Comparison of ENCODE assay signal across 8 mouse cellular contexts in genomic region chr12:111677882-111678669, GRCm38 (mm10). TPM values are rescaled to one million over a fixed set of nuclear protein-coding genes. Genes with fewer than 3 reads are reported as not detected.
DNase-seq lines count a peak whose midpoint lies in the region; ATAC-seq and TF ChIP-seq lines count a peak whose summit lies in the region.

TSS of gene Trmt61a (plus strand) at chr12:111678105.

- DNase-seq in ZHBTc4 (ENCODE audit: low read depth, low spot score): peak; percentile 94
- peak; percentile 89 to 90 for DNase-seq in cerebellum, postnatal 36 days
- peak; percentile 84 to 91 for DNase-seq in frontal cortex, postnatal 36 days (ENCODE audit: low spot score in 2 of 2)
- DNase-seq in hindbrain, embryonic 14.5 days (ENCODE audit: low spot score): peak; percentile 97
- DNase-seq in left cerebral cortex, adult 2 months (ENCODE audit: extremely low spot score in 1 of 2, low spot score in 2 of 2): peak; percentile 88
- peak; percentile 91 for DNase-seq in right cerebral cortex, adult 18-20 months
- DNase-seq in urinary bladder, adult 2 months (ENCODE audit: low spot score): peak; percentile 73

- H3K4me2 ChIP-seq in hindbrain, embryonic 14.5 days (replicated peaks): peak within 1 kb of the TSS; percentile 79

- no peaks in the 10 kb centered on the region for H3K27me3 ChIP-seq in hindbrain, embryonic 14.5 days (ENCODE audit: control insufficient read depth, insufficient read depth, low read length)

- H3K9ac ChIP-seq in hindbrain, embryonic 14.5 days: peak within 1 kb of the TSS; percentile 70

- H3K4me3 ChIP-seq in hindbrain, embryonic 14.5 days (replicated peaks; ENCODE audit: low read length): peak within 1 kb of the TSS; percentile 87
- H3K4me3 ChIP-seq in left cerebral cortex, adult 2 months: peak within 1 kb of the TSS; percentile 82

- no peak for TF ChIP-seq CTCF in left cerebral cortex, adult 2 months (IDR thresholded peaks at IDR 0.05)

- no peaks in the 10 kb centered on the region for H3K9me3 ChIP-seq in hindbrain, embryonic 14.5 days (ENCODE audit: control insufficient read depth, low read length)

- intact Hi-C loops in left cerebral cortex, adult 2 months (cut with DNase I): no loop called here

- H3K27ac ChIP-seq in hindbrain, embryonic 14.5 days: peak within 1 kb of the TSS; percentile 96
- peak within 1 kb of the TSS; percentile 93 for H3K27ac ChIP-seq in left cerebral cortex, adult 2 months

- ATAC-seq in hindbrain, embryonic 14.5 days (ENCODE audit: low FRiP score): peak; percentile 91
- ATAC-seq in megakaryocyte, adult 5-6 weeks (ENCODE audit: poor library complexity, severe bottlenecking): peak; percentile 87

- WGBS in hindbrain, embryonic 14.5 days: under 1% methylated on average over 51 of the region's 51 CpGs

- peaks cover 17% of the 10 kb centered on the region for H3K4me1 ChIP-seq in hindbrain, embryonic 14.5 days (replicated peaks; ENCODE audit: control insufficient read depth, insufficient read depth, low read length)

- H3K36me3 ChIP-seq in hindbrain, embryonic 14.5 days (replicated peaks; ENCODE audit: control insufficient read depth, insufficient read depth): 0 out of 2 replicates have a peak, but pooled peaks cover 18% of the 10 kb centered on the region

RNA-seq across cellular contexts. Expression of gene Trmt61a, which starts in this region (rescaled TPM):
- polyA plus RNA-seq in hindbrain, embryonic 14.5 days (2014; fragmentation: Nextera tagmentation; extraction: Ambion mirVana): 6.1 and 7.2 TPM in 2 replicates
- total RNA-seq in left cerebral cortex, adult 2 months (2021): 10 to 100 TPM; 18.9 to 20.2 TPM
- 2.3 and 3.2 TPM in 2 replicates for total RNA-seq in megakaryocyte, adult 5-6 weeks (2015)
- total RNA-seq in megakaryocyte, adult 5-6 weeks (2017): 2.2 and 3.8 TPM in 2 replicates
- polyA plus RNA-seq in urinary bladder, adult 2 months (2012; rRNA removed): 17.1 and 25.1 TPM in 2 replicates

Comparison
In these comparisons a context has a peak if more than half of its experiments do, and no peak if none do; other contexts are left out.
1. Peak in every context shown above with its lines: DNase-seq, ATAC-seq, H3K4me3 ChIP-seq and H3K27ac ChIP-seq.
2. RNA of gene Trmt61a (total RNA-seq): 18.9 to 20.2 TPM in left cerebral cortex, adult 2 months; 2.2 to 3.8 TPM in megakaryocyte, adult 5-6 weeks; every median in the first group is over 4 times any median in the second.